Mouse (Mus musculus) kidney, embryonic 14.5 days (tissue): ENCODE measurements at regions not wholly inside any gene's neighbourhood (a gene's known extent, or its start where the extent isn't known, plus 50 kb on each side); places are given as distances from the start of the nearest gene placed in this dataset.

ENCODE experiments used
- ATAC-seq: fragments of 200-750 bp; cut with Nextera tagmentation; 2 replicates; pipeline ENCODE4 v1.8.0; 2017; ENCODE audit warnings: moderate number of reproducible peaks, mild to moderate bottlenecking, moderate TSS enrichment, moderate library complexity; ENCODE audit not compliant: low FRiP score, low TSS enrichment
- H3K27ac ChIP-seq: fragments of 300-500 bp; sonication (generic); 2 replicates; pipeline ENCODE4 v1.5.1; 2014; ENCODE audit warnings: low read depth, mild to moderate bottlenecking, low read length, moderate library complexity, mixed read lengths
- H3K27me3 ChIP-seq: fragments of 300-500 bp; sonication (generic); 2 replicates; pipeline ENCODE4 v1.6.1; 2014; ENCODE audit warnings: mild to moderate bottlenecking, low read length; ENCODE audit not compliant: control insufficient read depth, insufficient read depth
- H3K36me3 ChIP-seq: fragments of 300-500 bp; sonication (generic); 2 replicates; pipeline ENCODE4 v1.6.1; 2014; ENCODE audit warnings: low read length, mixed read lengths; ENCODE audit not compliant: control insufficient read depth, insufficient read depth
- H3K4me1 ChIP-seq: fragments of 300-500 bp; sonication (generic); 2 replicates; pipeline ENCODE4 v1.6.1; 2014; ENCODE audit warnings: low read length, mixed read lengths; ENCODE audit not compliant: control insufficient read depth, insufficient read depth
- H3K4me2 ChIP-seq: fragments of 300-500 bp; sonication (generic); replicated peaks from 2 replicates; pipeline ENCODE4 v1.6.1; 2014; ENCODE audit warnings: low read depth, mild to moderate bottlenecking, low read length
- H3K4me3 ChIP-seq: fragments of 300-500 bp; sonication (generic); 2 replicates; pipeline ENCODE4 v1.5.1; 2014; ENCODE audit warnings: mild to moderate bottlenecking, low read length
- H3K9ac ChIP-seq: fragments of 300-500 bp; sonication (generic); 2 replicates; pipeline ENCODE4 v1.6.1; 2014; ENCODE audit warnings: low read depth, mild to moderate bottlenecking, low read length, moderate library complexity
- H3K9me3 ChIP-seq: fragments of 300-500 bp; sonication (generic); 2 replicates; pipeline ENCODE4 v1.6.1; 2016; ENCODE audit warnings: low read length; ENCODE audit not compliant: control insufficient read depth
- WGBS: fragments of 180-500 bp; shearing (Covaris S2); extraction: QIAGEN DNeasy Blood & Tissue Kit; methylation state at CpG from one replicate; pipeline ENCODE4 v1.1.7; 2014; 5-methylcytosine and 5-hydroxymethylcytosine counted together

DNA sequence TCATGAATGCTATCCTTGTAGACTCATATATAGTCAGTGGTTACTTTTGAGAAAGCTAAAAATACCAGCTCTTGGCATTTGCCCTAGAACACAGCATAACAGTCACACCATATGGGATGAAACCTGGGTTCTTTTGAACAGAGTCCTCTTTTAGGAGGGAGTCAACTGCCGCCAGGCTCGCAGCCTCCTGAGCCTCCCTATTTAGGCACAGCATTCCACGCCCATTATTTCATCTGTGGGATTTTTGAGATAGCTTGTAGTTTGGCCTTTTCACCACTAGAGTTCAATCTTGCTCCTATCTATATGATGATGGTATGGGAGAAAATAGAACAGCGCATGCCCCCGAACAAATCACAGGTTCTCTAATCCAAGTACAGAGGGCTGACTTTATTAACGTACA lies 100.4 kb downstream of the Kbtbd8 start:
- Histone ChIP-seq H3K27ac (no peak overlapping the region), H3K9ac (no peak overlapping the region), H3K9me3 (no peaks in the 10 kb centered on the region), H3K4me2 (no peak overlapping the region), H3K4me3 (no peak overlapping the region), H3K27me3 (no peaks in the 10 kb centered on the region), H3K36me3 (no peaks in the 10 kb centered on the region), H3K4me1 (no peaks in the 10 kb centered on the region)
- WGBS, result 47% methylated on average over 6 of the region's 6 CpGs
- ATAC-seq, result no peak

DNA sequence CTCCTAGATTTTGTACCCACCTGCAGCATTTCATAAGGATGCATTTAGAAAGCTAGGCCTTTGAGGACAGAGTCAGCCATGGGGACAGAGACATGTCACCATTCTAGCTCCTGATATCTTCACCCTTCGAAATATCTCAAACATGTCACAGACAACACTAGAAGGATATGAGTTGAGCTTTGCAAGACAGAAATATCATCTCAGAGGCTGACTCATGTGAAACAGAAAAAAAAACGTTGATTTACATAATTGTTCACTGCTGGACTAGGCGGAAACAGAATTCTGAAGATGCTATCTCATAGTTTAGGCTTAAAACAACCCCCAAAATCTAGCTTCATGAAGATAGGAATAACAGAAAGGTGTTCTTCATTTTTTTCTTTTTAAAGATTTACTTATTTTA lies 101.8 kb downstream of the Kbtbd8 start:
- Histone ChIP-seq H3K27me3 (no peaks in the 10 kb centered on the region), H3K4me2 (no peak overlapping the region), H3K36me3 (no peaks in the 10 kb centered on the region), H3K9ac (no peak overlapping the region), H3K4me1 (no peaks in the 10 kb centered on the region), H3K9me3 (no peaks in the 10 kb centered on the region), H3K27ac (no peak overlapping the region), H3K4me3 (no peak overlapping the region)
- 66% methylated on average over 3 of the region's 3 CpGs for WGBS
- no peak for ATAC-seq

- H3K4me1 ChIP-seq, result no peaks in the 10 kb centered on the region
- H3K27ac ChIP-seq, result no peak overlapping the region
- ATAC-seq, result peak; percentile 28; the same call in 1 of the 2 replicates
- H3K9ac ChIP-seq, result no peak overlapping the region
- H3K9me3 ChIP-seq, result no peaks in the 10 kb centered on the region
- H3K4me3 ChIP-seq, result no peak overlapping the region
- WGBS, result 27% methylated on average over 7 of the region's 7 CpGs
- no peaks in the 10 kb centered on the region for H3K36me3 ChIP-seq
- no peak overlapping the region for H3K4me2 ChIP-seq
- H3K27me3 ChIP-seq, result no peaks in the 10 kb centered on the region
Observed at GRCm38 (mm10) chr6:95223537-95223936, 98.4 kb upstream of the Gm10234 start.

- Histone ChIP-seq H3K4me3 (no peak overlapping the region), H3K27ac (no peak overlapping the region), H3K9ac (no peak overlapping the region), H3K4me1 (no peaks in the 10 kb centered on the region), H3K27me3 (no peaks in the 10 kb centered on the region), H3K4me2 (no peak overlapping the region), H3K36me3 (no peaks in the 10 kb centered on the region), H3K9me3 (no peaks in the 10 kb centered on the region)
- no peak for ATAC-seq
- 81% methylated on average over 8 of the region's 8 CpGs for WGBS
Observed at GRCm38 (mm10) chr6:95229885-95230284, 92.0 kb upstream of the Gm10234 start.

- Histone ChIP-seq H3K4me3 (no peak overlapping the region), H3K27ac (no peak overlapping the region), H3K36me3 (no peaks in the 10 kb centered on the region), H3K9me3 (no peaks in the 10 kb centered on the region), H3K4me2 (no peak overlapping the region), H3K27me3 (no peaks in the 10 kb centered on the region), H3K4me1 (no peaks in the 10 kb centered on the region), H3K9ac (no peak overlapping the region)
- ATAC-seq, result no peak
- 85% methylated on average over 13 of the region's 13 CpGs for WGBS
Observed at GRCm38 (mm10) chr6:95234712-95235111, 87.2 kb upstream of the Gm10234 start.

DNA sequence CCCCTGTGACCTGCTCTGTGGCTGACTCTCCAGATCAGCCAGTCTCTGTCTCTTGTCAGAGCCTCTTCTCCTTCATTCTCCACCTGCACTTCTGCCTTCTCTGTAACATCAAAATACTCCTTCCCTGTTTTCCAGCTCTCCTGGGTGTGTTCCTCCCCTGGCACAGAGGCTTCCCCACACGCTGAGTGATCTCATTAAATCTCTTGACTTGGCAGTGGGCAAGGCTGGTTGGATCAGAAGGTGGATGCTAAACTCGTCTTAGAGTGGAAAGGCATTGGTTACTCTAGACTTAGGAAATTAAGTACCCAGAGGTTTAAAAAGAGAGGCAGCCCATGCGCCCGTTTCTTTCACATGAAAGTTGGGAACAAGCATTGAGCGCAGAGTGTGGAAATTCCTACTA lies 78.3 kb upstream of the Gm10234 start:
- ATAC-seq, result no peak
- H3K4me3 ChIP-seq, result no peak overlapping the region
- H3K9ac ChIP-seq, result no peak overlapping the region
- H3K36me3 ChIP-seq, result no peaks in the 10 kb centered on the region
- WGBS, result 80% methylated on average over 5 of the region's 5 CpGs
- H3K27ac ChIP-seq, result no peak overlapping the region
- no peaks in the 10 kb centered on the region for H3K9me3 ChIP-seq
- H3K27me3 ChIP-seq, result no peaks in the 10 kb centered on the region
- no peaks in the 10 kb centered on the region for H3K4me1 ChIP-seq
- H3K4me2 ChIP-seq, result no peak overlapping the region

DNA sequence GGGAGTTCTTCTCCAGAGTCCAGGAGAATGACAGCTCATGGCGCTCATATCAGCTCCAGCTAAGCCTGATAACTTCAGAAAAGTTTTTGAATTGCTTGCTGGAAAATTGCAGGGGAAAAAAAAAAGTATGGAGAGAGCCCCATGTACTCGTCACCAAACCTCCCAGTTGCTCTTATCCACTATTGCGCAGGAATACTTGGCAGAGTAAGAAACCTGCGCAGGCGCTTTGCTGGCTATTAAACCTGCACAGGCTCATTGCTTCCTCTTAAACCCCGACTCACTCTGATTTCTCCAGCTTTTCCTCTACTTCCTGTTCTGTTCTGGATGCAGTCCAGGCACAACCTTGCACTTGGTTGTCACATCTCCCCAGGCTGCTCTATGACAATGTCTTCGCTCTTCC lies 77.0 kb upstream of the Gm10234 start:
- 90% methylated on average over 7 of the region's 7 CpGs for WGBS
- no peak for ATAC-seq

DNA sequence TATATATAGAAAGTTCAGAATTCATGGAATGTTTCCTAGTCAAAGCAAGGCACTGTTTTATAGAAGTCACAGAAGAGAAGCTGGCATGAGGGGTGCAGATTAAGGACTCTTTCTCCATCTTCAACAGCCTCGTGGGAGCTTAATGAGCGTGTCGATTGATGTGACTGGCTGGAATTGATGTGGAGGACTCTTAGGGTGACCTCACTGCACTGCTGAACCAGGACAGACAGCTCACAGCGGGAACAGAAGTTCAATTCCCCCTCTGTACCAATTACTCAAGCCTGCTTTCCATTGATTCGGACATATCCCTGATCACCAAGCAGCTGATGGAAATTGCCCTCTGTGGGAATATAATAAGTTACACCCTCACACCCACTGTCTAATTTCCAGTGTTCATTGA lies 65.6 kb upstream of the Gm10234 start:
- Histone ChIP-seq H3K36me3 (no peaks in the 10 kb centered on the region), H3K4me1 (no peaks in the 10 kb centered on the region), H3K9me3 (no peaks in the 10 kb centered on the region), H3K4me3 (no peak overlapping the region), H3K4me2 (no peak overlapping the region), H3K9ac (no peak overlapping the region), H3K27me3 (no peaks in the 10 kb centered on the region), H3K27ac (no peak overlapping the region)
- WGBS, result 59% methylated on average over 5 of the region's 5 CpGs
- ATAC-seq, result no peak

More for the DNA sequence above, 77.0 kb upstream of the Gm10234 start:
- Histone ChIP-seq H3K4me2 (no peak overlapping the region), H3K9ac (no peak overlapping the region), H3K36me3 (no peaks in the 10 kb centered on the region), H3K4me1 (no peaks in the 10 kb centered on the region), H3K27me3 (no peaks in the 10 kb centered on the region), H3K27ac (no peak overlapping the region), H3K9me3 (0 out of 2 replicates have a peak, but pooled peaks cover 3% of the 10 kb centered on the region), H3K4me3 (no peak overlapping the region)

GRCm38 (mm10) chr6:95261001-95261400 lies 60.9 kb upstream of the Gm10234 start:
- Histone ChIP-seq H3K4me3 (no peak overlapping the region), H3K9me3 (no peaks in the 10 kb centered on the region), H3K4me2 (no peak overlapping the region), H3K4me1 (no peaks in the 10 kb centered on the region), H3K9ac (no peak overlapping the region), H3K27ac (no peak overlapping the region), H3K27me3 (no peaks in the 10 kb centered on the region), H3K36me3 (no peaks in the 10 kb centered on the region)
- ATAC-seq, result no peak
- WGBS, result 19% methylated on average over 1 of the region's 1 CpGs
